Mouse (Mus musculus): Measurements from ENCODE around the gene Katnal1.

DNA sequence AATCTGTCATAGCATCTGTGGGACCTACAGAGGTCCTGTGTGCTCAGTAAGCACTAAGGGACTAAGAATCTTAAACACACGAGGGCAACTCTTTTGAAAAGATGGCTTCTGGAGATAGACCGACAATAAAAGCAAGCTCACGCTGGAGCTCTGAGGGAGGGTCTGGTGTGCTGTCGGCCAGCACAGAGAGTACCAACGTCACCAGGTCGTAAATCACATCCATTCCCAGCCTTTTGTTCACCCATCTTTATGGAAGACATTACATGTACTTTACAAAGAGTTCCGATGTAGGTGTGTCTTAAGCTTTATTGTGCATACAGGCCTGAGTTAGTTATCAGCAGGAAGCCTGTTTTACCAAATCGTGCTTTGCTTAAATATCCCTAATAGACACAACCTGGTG, 14.9 kb upstream of the Katnal1 start:
- TF ChIP-seq EP300 (IDR thresholded peaks at IDR 0.05; ENCODE audit: low read length) = no peak
- no peak for TF ChIP-seq CHD1 (IDR thresholded peaks at IDR 0.05; ENCODE audit: low read depth, low read length)
- no peak for TF ChIP-seq CTCF (conservative IDR thresholded peaks at IDR 0.05 in 1 of 2, IDR thresholded peaks at IDR 0.05 in 1 of 2; ENCODE audit: low read depth in 2 of 2, low read length in 2 of 2)
- TF ChIP-seq HCFC1 (IDR thresholded peaks at IDR 0.05; ENCODE audit: low read depth, low read length) = no peak
- TF ChIP-seq USF1 (IDR thresholded peaks at IDR 0.05; ENCODE audit: low read depth, low read length) = no peak
- no peak for TF ChIP-seq MAFK (IDR thresholded peaks at IDR 0.05; ENCODE audit: insufficient replicate concordance, low read length)
